Mouse (Mus musculus) T-cell, adult 2 months (primary cell): ENCODE data around the gene 2310057J18Rik.
"Not testable (repeated sequence)": the region's sequence is repeated elsewhere in the genome, so short reads cannot be mapped to it uniquely, and the experiment has no call there.

Experiments
- DNase-seq: peaks from one replicate; pipeline ENCODE4 v3.0.0; 2022; ENCODE audit warnings: low spot score

2310057J18Rik gene

GRCm38 (mm10) chr10:28986203-28986602 is at the start of gene 2310057J18Rik:
Gene 2310057J18Rik, minus strand, starts transcription at chr10:28986303.
- DNase-seq = no peak

DNA sequence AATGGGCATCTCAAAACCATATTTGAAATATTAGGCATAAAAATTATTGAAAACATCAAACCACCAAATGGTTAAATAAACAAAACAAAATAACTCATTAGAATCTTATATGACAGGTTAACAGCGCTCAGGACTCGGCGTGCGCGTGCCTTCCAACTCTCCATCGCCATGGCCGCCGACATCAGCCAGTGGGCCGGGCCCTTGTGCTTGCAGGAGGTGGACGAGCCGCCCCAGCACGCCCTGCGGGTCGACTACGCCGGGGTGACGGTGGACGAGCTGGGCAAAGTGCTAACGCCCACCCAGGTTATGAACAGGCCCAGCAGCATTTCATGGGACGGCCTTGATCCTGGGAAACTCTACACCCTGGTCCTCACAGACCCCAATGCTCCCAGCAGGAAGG is 43.9 kb upstream of the 2310057J18Rik start:
- DNase-seq = not testable (repeated sequence)

GRCm38 (mm10) chr10:29019496-29020270 is 33.6 kb upstream of the 2310057J18Rik start:
- no peak for DNase-seq

DNA sequence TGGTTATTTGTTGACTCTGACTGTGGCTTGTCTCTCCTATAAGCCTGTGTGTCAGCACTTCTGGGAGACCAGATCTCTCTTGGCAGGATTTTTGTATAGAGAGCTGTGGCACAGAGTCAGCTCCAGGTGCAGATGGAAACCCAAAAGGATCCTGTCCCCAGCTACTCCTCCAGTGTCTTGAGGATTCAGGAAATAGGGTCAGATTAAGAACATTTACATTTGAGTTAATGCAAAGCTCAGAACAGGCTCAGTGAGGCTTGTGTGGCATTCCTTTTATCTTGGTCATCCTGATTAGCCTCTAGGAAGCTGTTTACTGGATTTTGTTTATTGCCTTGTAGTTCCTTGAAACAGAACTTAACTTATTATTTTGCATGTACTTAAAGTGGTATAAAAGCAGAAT is 11.7 kb upstream of the 2310057J18Rik start:
- no peak for DNase-seq

- DNase-seq = no peak
Observed at GRCm38 (mm10) chr10:28988990-28989389, 2.9 kb upstream of the 2310057J18Rik start.

GRCm38 (mm10) chr10:28968189-28968588 is 17.9 kb downstream of the 2310057J18Rik start:
- DNase-seq = no peak

DNA sequence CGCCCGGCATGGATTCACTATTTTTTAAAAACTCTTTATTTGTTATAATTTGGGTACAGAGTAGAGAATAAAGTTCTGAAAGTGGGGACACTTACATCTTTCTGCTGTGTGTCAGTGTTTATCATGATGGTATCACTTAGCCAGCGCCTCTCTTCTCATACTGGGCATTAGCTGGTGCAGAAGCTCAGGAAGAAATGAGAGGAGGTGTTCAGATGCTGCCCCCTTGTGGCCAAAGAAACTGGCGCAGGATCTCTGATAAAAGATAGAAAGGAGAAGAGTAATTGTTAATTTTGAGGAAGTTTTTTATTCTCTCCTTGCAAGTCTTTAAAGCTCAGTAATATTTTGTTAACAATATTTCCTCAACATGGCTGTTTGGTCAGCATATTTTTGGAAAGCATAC is 31.0 kb downstream of the 2310057J18Rik start:
- peak; percentile 25 for DNase-seq

- DNase-seq = no peak
Observed at GRCm38 (mm10) chr10:28954515-28954914, 31.6 kb downstream of the 2310057J18Rik start.
